Comparison of ENCODE assay signal across 9 mouse cellular contexts in genomic region chr16:50841205-50841604, GRCm38 (mm10).
DNase-seq lines count a peak whose midpoint lies in the region; ATAC-seq and TF ChIP-seq lines count a peak whose summit lies in the region.
"Had no signal": no experiment of that assay in that cellular context is flagged by ENCODE, and none has a peak within 500 bp of the region (broad histone marks: within the 10 kb centered on the region; RNA-seq: fewer than 3 reads in every experiment).

No protein-coding gene starts in this region.

- H3K9me3 ChIP-seq in lung, postnatal 0 days (ENCODE audit: low read length): no peaks in the 10 kb centered on the region
- H3K9me3 ChIP-seq in forebrain, embryonic 16.5 days (ENCODE audit: control insufficient read depth, low read length): no peaks in the 10 kb centered on the region
- no peaks in the 10 kb centered on the region for H3K9me3 ChIP-seq in midbrain, embryonic 13.5 days
- H3K9me3 ChIP-seq: neural tube, embryonic 12.5 days had no signal

- H3K4me1 ChIP-seq in lung, postnatal 0 days (ENCODE audit: insufficient read depth, low read depth, low read length): no peaks in the 10 kb centered on the region
- H3K4me1 ChIP-seq in forebrain, embryonic 16.5 days (replicated peaks; ENCODE audit: control insufficient read depth, insufficient read depth, low read length): peaks cover 6% of the 10 kb centered on the region
- H3K4me1 ChIP-seq in midbrain, embryonic 13.5 days (replicated peaks): 0 out of 2 replicates have a peak, but pooled peaks cover 5% of the 10 kb centered on the region
- H3K4me1 ChIP-seq: neural tube, embryonic 12.5 days had no signal

- no peak overlapping the region for H3K4me2 ChIP-seq in lung, postnatal 0 days (replicated peaks; ENCODE audit: low read depth, low read length)
- H3K4me2 ChIP-seq in forebrain, embryonic 16.5 days (ENCODE audit: low read length): no peak overlapping the region
- H3K4me2 ChIP-seq in midbrain, embryonic 13.5 days (replicated peaks): no peak overlapping the region
- H3K4me2 ChIP-seq: neural tube, embryonic 12.5 days had no signal

- TF ChIP-seq EP300 in lung, postnatal 0 days (IDR thresholded peaks at IDR 0.05): no peak

- 56% methylated on average over 10 of the region's 10 CpGs for WGBS in lung, postnatal 0 days
- 67% methylated on average over 10 of the region's 10 CpGs for WGBS in forebrain, embryonic 16.5 days
- WGBS in midbrain, embryonic 13.5 days: 70% methylated on average over 10 of the region's 10 CpGs

- no peaks in the 10 kb centered on the region for H3K36me3 ChIP-seq in lung, postnatal 0 days (ENCODE audit: insufficient read depth, low read length)
- H3K36me3 ChIP-seq in forebrain, embryonic 16.5 days (ENCODE audit: control insufficient read depth, insufficient read depth): no peaks in the 10 kb centered on the region
- no peaks in the 10 kb centered on the region for H3K36me3 ChIP-seq in midbrain, embryonic 13.5 days
- H3K36me3 ChIP-seq: neural tube, embryonic 12.5 days had no signal

- TF ChIP-seq CTCF in lung, postnatal 0 days (IDR thresholded peaks at IDR 0.05): no peak

- DNase-seq in heart, postnatal 10 days: peak; percentile 4 to 9
- no peak for DNase-seq in heart, adult 11 months
- peak; percentile 15 for DNase-seq in lung, postnatal 0 days (ENCODE audit: low spot score)
- no peak for DNase-seq in lung, postnatal 36 days
- DNase-seq in spleen, postnatal 4 days (ENCODE audit: low spot score in 2 of 2): no peak

- intact Hi-C loops in heart, postnatal 10 days (cut with DNase I): loop anchor here (5.0 kb wide), 1 partner anchor 476 kb away; no protein-coding TSS in a partner anchor

- no peaks in the 10 kb centered on the region for H3K27me3 ChIP-seq in lung, postnatal 0 days (replicated peaks; ENCODE audit: insufficient read depth, low read length)
- no peaks in the 10 kb centered on the region for H3K27me3 ChIP-seq in forebrain, embryonic 16.5 days (replicated peaks; ENCODE audit: control insufficient read depth, insufficient read depth, low read length)
- no peaks in the 10 kb centered on the region for H3K27me3 ChIP-seq in midbrain, embryonic 13.5 days
- H3K27me3 ChIP-seq: neural tube, embryonic 12.5 days had no signal

- no peak overlapping the region for H3K9ac ChIP-seq in lung, postnatal 0 days (replicated peaks; ENCODE audit: low read depth)
- H3K9ac ChIP-seq in forebrain, embryonic 16.5 days (replicated peaks; ENCODE audit: low read depth, low read length): no peak overlapping the region
- H3K9ac ChIP-seq in midbrain, embryonic 13.5 days (replicated peaks): no peak overlapping the region
- H3K9ac ChIP-seq: neural tube, embryonic 12.5 days had no signal

- no peak overlapping the region for H3K27ac ChIP-seq in lung, postnatal 0 days (ENCODE audit: low read length)
- no peak overlapping the region for H3K27ac ChIP-seq in forebrain, embryonic 16.5 days (ENCODE audit: low read length)
- H3K27ac ChIP-seq in midbrain, embryonic 13.5 days: no peak overlapping the region
- H3K27ac ChIP-seq: heart, adult 2 months; neural tube, embryonic 12.5 days had no signal

- ATAC-seq in lung, postnatal 0 days: no peak
- peak; percentile 19; the same call in 1 of the 2 replicates for ATAC-seq in forebrain, embryonic 16.5 days
- peak; percentile 51; the same call in 1 of the 2 replicates for ATAC-seq in midbrain, embryonic 13.5 days

- no peak overlapping the region for H3K4me3 ChIP-seq in lung, postnatal 0 days (ENCODE audit: low read depth, low read length)
- H3K4me3 ChIP-seq in forebrain, embryonic 16.5 days (replicated peaks; ENCODE audit: low read length): no peak overlapping the region
- H3K4me3 ChIP-seq in midbrain, embryonic 13.5 days (replicated peaks): no peak overlapping the region
- H3K4me3 ChIP-seq: heart, adult 2 months; neural tube, embryonic 12.5 days had no signal

Comparison
In these comparisons a context has a peak if more than half of its experiments do, and no peak if none do; other contexts are left out.
1. DNase-seq: peak in heart, postnatal 10 days (2 of 2) and lung, postnatal 0 days (single experiment); none in heart, adult 11 months (single experiment), lung, postnatal 36 days (single experiment) and spleen, postnatal 4 days (0 of 2).